Mouse (Mus musculus) embryonic fibroblast, embryonic 13.5 days (primary cell): ENCODE measurements around the gene Gm12248.

ENCODE experiments used
- CTCF ChIP-seq: IDR thresholded peaks from 2 replicates; pipeline ENCODE4 v1.5.1; 2011; ENCODE audit warnings: mild to moderate bottlenecking, control low read depth, low read length, moderate library complexity, borderline replicate concordance; ENCODE audit not compliant: insufficient read depth
- POLR2A ChIP-seq: IDR thresholded peaks from 2 replicates; pipeline ENCODE4 v1.6.1; 2011; ENCODE audit warnings: low read depth, mild to moderate bottlenecking, control low read depth, low read length, moderate library complexity

DNA sequence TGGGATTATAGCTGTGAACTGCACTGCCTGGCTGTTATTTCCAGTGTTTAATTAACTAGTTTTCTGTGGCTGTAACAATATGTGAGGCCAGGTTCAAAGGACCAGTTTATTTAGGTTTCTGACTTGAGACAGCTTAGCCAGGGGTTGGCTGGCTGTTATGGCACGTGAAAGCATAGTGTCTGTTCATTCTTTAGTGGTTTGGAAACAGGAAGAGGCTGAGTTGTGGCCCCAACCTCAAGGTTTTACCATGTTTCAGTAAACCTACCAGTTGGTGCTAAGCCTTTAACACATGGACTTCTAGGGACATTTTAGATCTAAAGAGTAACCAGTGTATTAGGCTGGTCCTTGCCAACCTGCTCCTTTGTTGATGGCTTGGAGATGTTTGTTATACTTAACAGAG is 23.6 kb upstream of the Gm12248 start:
- TF ChIP-seq POLR2A, result no peak
- TF ChIP-seq CTCF, result no peak
